Mouse (Mus musculus) G1E (cell line): Measurements from ENCODE around the gene Sh3kbp1.

Source experiments
- CTCF ChIP-seq: IDR thresholded peaks from 2 replicates; pipeline ENCODE4 v1.5.1; 2012; ENCODE audit warnings: low read depth, low read length, inconsistent platforms, mixed read lengths
- GATA1 ChIP-seq: IDR thresholded peaks from 2 replicates; pipeline ENCODE4 v1.6.1; 2012; ENCODE audit warnings: borderline replicate concordance, low read length, inconsistent platforms, mixed read lengths
- GATA2 ChIP-seq: IDR thresholded peaks from 2 replicates; pipeline ENCODE4 v1.6.1; 2012; ENCODE audit warnings: low read depth, low read length, inconsistent platforms, borderline replicate concordance
- POLR2AphosphoS5 ChIP-seq: IDR thresholded peaks from 2 replicates; pipeline ENCODE4 v1.6.1; 2012; ENCODE audit warnings: low read depth, low read length, inconsistent platforms; ENCODE audit not compliant: insufficient replicate concordance
- TAL1 ChIP-seq: conservative IDR thresholded peaks from 2 replicates; pipeline ENCODE4 v1.6.1; 2012; ENCODE audit warnings: low read depth, low read length, inconsistent platforms, mixed read lengths

- TF ChIP-seq GATA1 (no peak), CTCF (no peak), POLR2AphosphoS5 (no peak), TAL1 (no peak), GATA2 (no peak)
These were observed 284.5 kb downstream of the Sh3kbp1 start for GRCm38 (mm10) chrX:159911613-159912012.
